8 mouse cellular contexts compared by ENCODE assay signal in genomic region chr6:80019189-80019860, GRCm38 (mm10). TPM values are rescaled to one million over a fixed set of nuclear protein-coding genes. Genes with fewer than 3 reads are reported as not detected.
DNase-seq lines count a peak whose midpoint lies in the region; ATAC-seq and TF ChIP-seq lines count a peak whose summit lies in the region.

No protein-coding gene starts in this region.

- no peak overlapping the region for H3K27ac ChIP-seq in heart, embryonic 13.5 days (replicated peaks)
- H3K27ac ChIP-seq in forebrain, embryonic 16.5 days (ENCODE audit: low read length) = peak overlapping the region; percentile 83
- H3K27ac ChIP-seq in midbrain, embryonic 11.5 days (ENCODE audit: low read depth, low read length) = no peak overlapping the region

- 2% methylated on average over 14 of the region's 14 CpGs for WGBS in heart, embryonic 13.5 days
- WGBS in forebrain, embryonic 16.5 days = 1% methylated on average over 13 of the region's 14 CpGs
- WGBS in midbrain, embryonic 11.5 days = under 1% methylated on average over 14 of the region's 14 CpGs

- no peaks in the 10 kb centered on the region for H3K27me3 ChIP-seq in heart, embryonic 13.5 days (replicated peaks)
- H3K27me3 ChIP-seq in forebrain, embryonic 16.5 days (replicated peaks; ENCODE audit: control insufficient read depth, insufficient read depth, low read length) = no peaks in the 10 kb centered on the region
- H3K27me3 ChIP-seq in midbrain, embryonic 11.5 days (ENCODE audit: control insufficient read depth, insufficient read depth, low read length) = no peaks in the 10 kb centered on the region

- no peaks in the 10 kb centered on the region for H3K4me1 ChIP-seq in heart, embryonic 13.5 days
- H3K4me1 ChIP-seq in forebrain, embryonic 16.5 days (replicated peaks; ENCODE audit: control insufficient read depth, insufficient read depth, low read length) = 0 out of 2 replicates have a peak, but pooled peaks cover 5% of the 10 kb centered on the region
- no peaks in the 10 kb centered on the region for H3K4me1 ChIP-seq in midbrain, embryonic 11.5 days (ENCODE audit: control insufficient read depth, insufficient read depth, low read length)

- no peak for TF ChIP-seq CTCF in brain, embryonic 14.5 days (IDR thresholded peaks at IDR 0.05; ENCODE audit: borderline replicate concordance, extremely low read depth, insufficient read depth, insufficient read length)

- peak overlapping the region; percentile 70 for H3K9ac ChIP-seq in heart, embryonic 13.5 days
- peak overlapping the region; percentile 71 for H3K9ac ChIP-seq in forebrain, embryonic 16.5 days (replicated peaks; ENCODE audit: low read depth, low read length)
- H3K9ac ChIP-seq in midbrain, embryonic 11.5 days (ENCODE audit: low read length) = peak overlapping the region; percentile 47

- TF ChIP-seq POLR2A in brain, embryonic 14.5 days (IDR thresholded peaks at IDR 0.05; ENCODE audit: borderline replicate concordance, extremely low read depth, insufficient read depth, insufficient read length, poor library complexity, severe bottlenecking) = no peak

- no peak for ATAC-seq in heart, embryonic 13.5 days (ENCODE audit: extremely low read depth, insufficient number of reproducible peaks, low FRiP score, low TSS enrichment)
- ATAC-seq in forebrain, embryonic 16.5 days = peak; percentile 62
- peak; percentile 81 for ATAC-seq in midbrain, embryonic 11.5 days (ENCODE audit: low FRiP score)

- intact Hi-C loops in heart, postnatal 25 days (cut with DNase I) = no loop called here
- intact Hi-C loops in gastrocnemius, postnatal 36 days (cut with DNase I) = no loop called here

- DNase-seq in heart, postnatal 25 days (ENCODE audit: low spot score) = no peak
- peak; percentile 53 for DNase-seq in brain, embryonic 14.5 days (ENCODE audit: low read depth)
- peak; percentile 94 for DNase-seq in midbrain, embryonic 11.5 days (ENCODE audit: low spot score, missing footprints)
- DNase-seq in spleen, postnatal 36 days (ENCODE audit: low spot score in 2 of 2) = no peak
- DNase-seq in gastrocnemius, postnatal 36 days = no peak
- no peak for DNase-seq in urinary bladder, postnatal 4 days (ENCODE audit: low spot score in 2 of 2)

- peak overlapping the region; percentile 82 for H3K4me2 ChIP-seq in heart, embryonic 13.5 days
- peak overlapping the region; percentile 71 for H3K4me2 ChIP-seq in forebrain, embryonic 16.5 days (ENCODE audit: low read length)
- peak overlapping the region; percentile 58 for H3K4me2 ChIP-seq in midbrain, embryonic 11.5 days

- H3K4me3 ChIP-seq in heart, embryonic 13.5 days = peak overlapping the region; percentile 54
- peak overlapping the region; percentile 61 for H3K4me3 ChIP-seq in forebrain, embryonic 16.5 days (replicated peaks; ENCODE audit: low read length)
- peak overlapping the region; percentile 37 for H3K4me3 ChIP-seq in midbrain, embryonic 11.5 days (ENCODE audit: low read depth, low read length)

- H3K9me3 ChIP-seq in heart, embryonic 13.5 days = no peaks in the 10 kb centered on the region
- H3K9me3 ChIP-seq in forebrain, embryonic 16.5 days (ENCODE audit: control insufficient read depth, low read length) = no peaks in the 10 kb centered on the region
- H3K9me3 ChIP-seq in midbrain, embryonic 11.5 days (ENCODE audit: control insufficient read depth, low read length) = no peaks in the 10 kb centered on the region

- H3K36me3 ChIP-seq in heart, embryonic 13.5 days = no peaks in the 10 kb centered on the region
- H3K36me3 ChIP-seq in forebrain, embryonic 16.5 days (ENCODE audit: control insufficient read depth, insufficient read depth) = peaks cover 6% of the 10 kb centered on the region; the same call in 1 of the 2 replicates
- H3K36me3 ChIP-seq in midbrain, embryonic 11.5 days (ENCODE audit: control insufficient read depth, insufficient read depth, low read length) = no peaks in the 10 kb centered on the region

RNA-seq across cellular contexts. Expression of gene Lrrtm4, which starts 0.6 kb away (rescaled TPM):
- 0.67 and 1.2 TPM in 2 replicates for polyA plus RNA-seq in heart, embryonic 13.5 days (2015; fragmentation: Nextera tagmentation; extraction: Ambion mirVana)
- not detected for total RNA-seq in heart, postnatal 25 days (2021)
- polyA plus RNA-seq in brain, embryonic 14.5 days (2012; rRNA removed) = 7.9 and 11.7 TPM in 2 replicates
- polyA plus RNA-seq in forebrain, embryonic 16.5 days (2015; fragmentation: Nextera tagmentation; extraction: Ambion mirVana) = 22.9 TPM in 2 replicates
- 4.1 and 4.4 TPM in 2 replicates for polyA plus RNA-seq in midbrain, embryonic 11.5 days (2014; fragmentation: Nextera tagmentation; extraction: Ambion mirVana)
- not detected for total RNA-seq in gastrocnemius, postnatal 36 days (2021)

Comparison
In these comparisons a context has a peak if more than half of its experiments do, and no peak if none do; other contexts are left out.
1. DNase-seq: peak in brain, embryonic 14.5 days (single experiment) and midbrain, embryonic 11.5 days (single experiment); none in heart, postnatal 25 days (single experiment), spleen, postnatal 36 days (0 of 2), gastrocnemius, postnatal 36 days (0 of 2) and urinary bladder, postnatal 4 days (0 of 2).
2. Peak in every context shown above with its lines, with median percentiles within 50 percentile points of each other: H3K4me2 ChIP-seq, H3K4me3 ChIP-seq and H3K9ac ChIP-seq.